Mouse (Mus musculus): ENCODE data around the gene Stx8. TPM values are rescaled to one million over a fixed set of nuclear protein-coding genes. Genes with fewer than 3 reads are reported as not detected.

Gene Stx8
- polyA plus RNA-seq (2017; shearing (Covaris generic)) = 10 to 100 TPM; 90.4 to 96.7 TPM

GRCm38 (mm10) chr11:67965905-67966878, at the start of gene Stx8:
Gene Stx8 (plus strand): TSS chr11:67966193.

GRCm38 (mm10) chr11:67921827-67922754, 43.9 kb upstream of the Stx8 start, which contains the start of gene Usp43:
Gene Usp43 (minus strand): TSS chr11:67922153.

GRCm38 (mm10) chr11:67965242-67965883, 630 bp upstream of the Stx8 start, which contains the start of gene Cfap52:
Gene Cfap52 (minus strand): TSS chr11:67965651.

Other genes starting within 250 kb of the Stx8 start
- gene Glp2r, start 195.0 kb upstream of the Stx8 start, polyA plus RNA-seq (2017; shearing (Covaris generic)) = not detected
- not detected for gene Gsg1l2, start 191.6 kb upstream of the Stx8 start, polyA plus RNA-seq (2017; shearing (Covaris generic))
- not detected for gene Dhrs7c, start 168.0 kb upstream of the Stx8 start, polyA plus RNA-seq (2017; shearing (Covaris generic))
- gene Usp43, start 44.0 kb upstream of the Stx8 start, polyA plus RNA-seq (2017; shearing (Covaris generic)) = under 1 TPM in 1 of 2 experiments, not detected in 1; 0.32 TPM
- gene Cfap52, start 542 bp upstream of the Stx8 start, polyA plus RNA-seq (2017; shearing (Covaris generic)) = under 1 TPM; 0.23 to 0.29 TPM

All from activated CD4-positive, CD25-positive, alpha-beta regulatory T cell (primary cell).